Mouse (Mus musculus) 3T3-L1 (cell line): ENCODE measurements at regions not wholly inside any gene's neighbourhood (a gene's known extent, or its start where the extent isn't known, plus 50 kb on each side); places are given as distances from the start of the nearest gene placed in this dataset.

Experiments
- DNase-seq: peaks from one replicate; pipeline ENCODE4 v3.0.0-alpha.2; 2015; ENCODE audit warnings: low read depth, low spot score

DNA sequence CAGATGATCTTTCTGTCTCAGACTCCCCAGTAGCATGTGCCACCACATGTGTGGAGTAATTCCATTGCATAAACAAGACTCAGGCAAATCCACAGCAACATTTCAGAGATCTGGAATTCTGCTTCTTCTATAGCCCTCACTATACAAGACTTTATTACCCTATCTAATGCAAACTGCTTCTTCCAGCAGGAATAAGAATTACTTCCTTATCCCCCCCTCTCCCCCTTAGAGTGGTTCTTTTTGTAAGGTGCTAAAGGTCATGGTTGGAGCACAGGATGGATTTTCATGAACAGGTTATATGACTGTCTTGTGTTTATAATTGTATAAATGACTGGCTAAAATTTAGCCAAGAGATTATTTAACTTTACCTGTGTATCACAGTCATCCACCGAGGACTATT is 5037.4 kb downstream of the 9330182O14Rik start:
- no peak for DNase-seq

DNA sequence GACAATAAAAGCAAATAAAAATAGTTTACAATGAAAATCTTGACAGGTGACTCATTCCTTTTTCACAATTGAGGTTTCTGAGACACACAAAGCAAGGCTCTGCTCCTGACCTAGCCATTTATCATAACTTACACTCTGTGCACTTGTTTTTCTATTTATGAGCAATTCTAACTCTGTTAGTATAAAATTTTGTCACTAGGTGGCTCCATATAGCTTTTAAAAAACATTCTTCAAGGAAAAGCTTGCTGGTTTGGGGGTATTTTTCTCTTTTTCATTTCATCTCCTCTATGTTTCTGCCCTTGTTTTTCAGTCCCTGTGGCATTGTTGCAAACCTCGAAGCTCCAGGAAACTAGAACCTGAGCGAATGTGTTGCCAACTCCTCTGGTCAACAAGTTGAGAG is 5044.2 kb downstream of the 9330182O14Rik start:
- DNase-seq: peak; percentile 9

DNA sequence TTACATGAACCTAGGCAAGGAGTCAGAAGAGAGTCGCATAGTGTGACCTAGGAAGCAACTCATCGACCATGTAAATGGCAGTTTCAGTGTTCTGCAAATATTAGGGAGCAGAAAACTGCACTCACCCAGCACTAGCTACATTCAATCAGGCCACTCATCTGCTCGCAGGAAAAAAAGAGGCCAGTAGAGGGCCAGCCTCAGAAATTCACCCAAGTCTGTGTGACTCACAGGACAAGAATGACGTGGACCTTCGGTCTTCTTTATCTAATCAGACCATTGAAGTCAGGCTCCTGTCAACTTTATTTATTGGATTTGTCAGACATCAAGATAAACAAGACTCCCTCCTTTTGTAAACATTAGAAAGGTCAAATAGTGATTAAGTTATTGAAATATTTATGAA is 5046.0 kb downstream of the 9330182O14Rik start:
- DNase-seq: peak; percentile 48
